Mouse (Mus musculus) cerebellum, adult 2 months (tissue): ENCODE measurements at regions not wholly inside any gene's neighbourhood (a gene's known extent, or its start where the extent isn't known, plus 50 kb on each side); places are given as distances from the start of the nearest gene placed in this dataset.

Source experiments
- DNase-seq, 2 experiments: peaks; one replicate each; pipeline ENCODE4 v3.0.0; 2021
- H3K27ac ChIP-seq: fragments of 200-500 bp; 2 replicates; pipeline ENCODE4 v1.5.1; 2012; ENCODE audit warnings: low read length, control low read depth, inconsistent platforms; ENCODE audit not compliant: insufficient read depth
- H3K27me3 ChIP-seq: fragments of 200-500 bp; 2 replicates; pipeline ENCODE4 v1.6.1; 2012; ENCODE audit warnings: inconsistent platforms, mild to moderate bottlenecking, low read length, moderate library complexity; ENCODE audit not compliant: control insufficient read depth, insufficient read depth
- H3K4me1 ChIP-seq: fragments of 200-500 bp; 2 replicates; pipeline ENCODE4 v1.6.1; 2011; ENCODE audit warnings: low read length; ENCODE audit not compliant: control insufficient read depth, insufficient read depth
- H3K4me3 ChIP-seq: fragments of 200-500 bp; replicated peaks from 2 replicates; pipeline ENCODE3; 2011; ENCODE audit warnings: mild to moderate bottlenecking, low read depth, low read length, control low read depth; ENCODE audit not compliant: insufficient read depth
- CTCF ChIP-seq: fragments of 200-500 bp; IDR thresholded peaks from 2 replicates; pipeline ENCODE4 v1.5.1; 2011; ENCODE audit warnings: low read depth, mild to moderate bottlenecking, control low read depth, low read length, moderate library complexity, borderline replicate concordance; ENCODE audit not compliant: insufficient read depth
- POLR2A ChIP-seq: fragments of 200-500 bp; IDR thresholded peaks from 2 replicates; pipeline ENCODE4 v1.6.1; 2011; ENCODE audit warnings: low read length, control low read depth, borderline replicate concordance; ENCODE audit not compliant: insufficient read depth
- WGBS: fragments of 180-500 bp; shearing (Covaris S2); methylation state at CpG from one replicate; pipeline ENCODE4 v1.1.7; 2018; 5-methylcytosine and 5-hydroxymethylcytosine counted together

GRCm38 (mm10) chr17:48624937-48625336 is 170.2 kb downstream of the Unc5cl start:
- 95% methylated on average over 14 of the region's 14 CpGs for WGBS
- no peaks in the 10 kb centered on the region for H3K4me1 ChIP-seq
- H3K27me3 ChIP-seq, result no peaks in the 10 kb centered on the region
- no peak overlapping the region for H3K27ac ChIP-seq
- no peak for TF ChIP-seq POLR2A
- TF ChIP-seq CTCF, result no peak
- DNase-seq, result no peak
- no peak overlapping the region for H3K4me3 ChIP-seq

- no peaks in the 10 kb centered on the region for H3K4me1 ChIP-seq
- TF ChIP-seq POLR2A, result no peak
- TF ChIP-seq CTCF, result no peak
- no peak overlapping the region for H3K4me3 ChIP-seq
- no peak overlapping the region for H3K27ac ChIP-seq
- H3K27me3 ChIP-seq, result no peaks in the 10 kb centered on the region
- 45% methylated on average over 6 of the region's 6 CpGs for WGBS
- no peak for DNase-seq
Measured at GRCm38 (mm10) chr17:48625971-48626370, 171.3 kb downstream of the Unc5cl start.

- H3K4me3 ChIP-seq, result no peak overlapping the region
- H3K4me1 ChIP-seq, result no peaks in the 10 kb centered on the region
- H3K27ac ChIP-seq, result no peak overlapping the region
- H3K27me3 ChIP-seq, result no peaks in the 10 kb centered on the region; the same call in 1 of the 2 replicates
- 96% methylated on average over 12 of the region's 12 CpGs for WGBS
- TF ChIP-seq POLR2A (no peak), CTCF (no peak)
- no peak for DNase-seq
Measured at GRCm38 (mm10) chr17:48639611-48640010, 184.9 kb downstream of the Unc5cl start.

- WGBS, result 41% methylated on average over 5 of the region's 5 CpGs
- Histone ChIP-seq H3K4me3 (no peak overlapping the region), H3K4me1 (no peaks in the 10 kb centered on the region), H3K27me3 (no peaks in the 10 kb centered on the region; the same call in 1 of the 2 replicates), H3K27ac (no peak overlapping the region)
- TF ChIP-seq POLR2A, result no peak
- TF ChIP-seq CTCF, result no peak
- no peak for DNase-seq
Measured at GRCm38 (mm10) chr17:48643533-48644019, 188.9 kb downstream of the Unc5cl start.

GRCm38 (mm10) chr17:48645056-48645455 is 190.4 kb downstream of the Unc5cl start:
- Histone ChIP-seq H3K4me1 (no peaks in the 10 kb centered on the region), H3K4me3 (no peak overlapping the region), H3K27me3 (no peaks in the 10 kb centered on the region; the same call in 1 of the 2 replicates), H3K27ac (no peak overlapping the region)
- no peak for TF ChIP-seq CTCF
- TF ChIP-seq POLR2A, result no peak
- no peak for DNase-seq
- WGBS, result 100% methylated on average over 1 of the region's 1 CpGs

- Histone ChIP-seq H3K27ac (no peak overlapping the region), H3K4me3 (no peak overlapping the region), H3K4me1 (no peaks in the 10 kb centered on the region), H3K27me3 (no peaks in the 10 kb centered on the region; the same call in 1 of the 2 replicates)
- DNase-seq, result no peak
- 75% methylated on average over 11 of the region's 11 CpGs for WGBS
- TF ChIP-seq CTCF, result no peak
- no peak for TF ChIP-seq POLR2A
Measured at GRCm38 (mm10) chr17:48646626-48647195, 192.0 kb downstream of the Unc5cl start.

GRCm38 (mm10) chr17:48647431-48647830 is 192.7 kb downstream of the Unc5cl start:
- TF ChIP-seq CTCF (no peak), POLR2A (no peak)
- no peak overlapping the region for H3K4me3 ChIP-seq
- H3K27ac ChIP-seq, result no peak overlapping the region
- no peak for DNase-seq
- H3K4me1 ChIP-seq, result no peaks in the 10 kb centered on the region
- no peaks in the 10 kb centered on the region; the same call in 1 of the 2 replicates for H3K27me3 ChIP-seq
- WGBS, result 58% methylated on average over 14 of the region's 14 CpGs

GRCm38 (mm10) chr17:48650556-48650955 is 195.9 kb downstream of the Unc5cl start:
- Histone ChIP-seq H3K27me3 (no peaks in the 10 kb centered on the region), H3K4me3 (no peak overlapping the region), H3K27ac (no peak overlapping the region), H3K4me1 (no peaks in the 10 kb centered on the region)
- no peak for DNase-seq
- WGBS, result 89% methylated on average over 13 of the region's 13 CpGs
- TF ChIP-seq POLR2A (no peak), CTCF (no peak)
